Mouse (Mus musculus) bone marrow macrophage, adult 2 months (primary cell): Measurements from ENCODE around the gene Mybbp1a. TPM values are rescaled to one million over a fixed set of nuclear protein-coding genes. Genes with fewer than 3 reads are reported as not detected.

Experiments used
- H3K27ac ChIP-seq: 2 replicates; pipeline ENCODE4 v1.5.1; 2012; ENCODE audit warnings: low read depth, low read length; ENCODE audit not compliant: insufficient read depth
- H3K4me1 ChIP-seq: 2 replicates; pipeline ENCODE4 v1.6.1; 2012; ENCODE audit warnings: low read length; ENCODE audit not compliant: control insufficient read depth, insufficient read depth
- H3K4me3 ChIP-seq: 2 replicates; pipeline ENCODE4 v1.5.1; 2012; ENCODE audit warnings: mild to moderate bottlenecking, low read length, moderate library complexity; ENCODE audit not compliant: insufficient read depth
- CTCF ChIP-seq: IDR thresholded peaks from 2 replicates; pipeline ENCODE4 v1.5.1; 2012; ENCODE audit warnings: low read depth, mild to moderate bottlenecking, low read length, moderate library complexity
- POLR2A ChIP-seq: IDR thresholded peaks from 2 replicates; pipeline ENCODE4 v1.6.1; 2012; ENCODE audit warnings: mild to moderate bottlenecking, low read depth, low read length, borderline replicate concordance
- polyA plus RNA-seq: library from polyadenylated mRNA; stranded (reverse); fragments of >200 nt; gene quantifications from 2 replicates; pipeline ENCODE4 v1.2.4, GENCODE M21; 2012; ENCODE audit not compliant: missing spikeins, insufficient read depth, insufficient read length

Mybbp1a gene
- polyA plus RNA-seq: 30.6 and 35.7 TPM in 2 replicates

DNA sequence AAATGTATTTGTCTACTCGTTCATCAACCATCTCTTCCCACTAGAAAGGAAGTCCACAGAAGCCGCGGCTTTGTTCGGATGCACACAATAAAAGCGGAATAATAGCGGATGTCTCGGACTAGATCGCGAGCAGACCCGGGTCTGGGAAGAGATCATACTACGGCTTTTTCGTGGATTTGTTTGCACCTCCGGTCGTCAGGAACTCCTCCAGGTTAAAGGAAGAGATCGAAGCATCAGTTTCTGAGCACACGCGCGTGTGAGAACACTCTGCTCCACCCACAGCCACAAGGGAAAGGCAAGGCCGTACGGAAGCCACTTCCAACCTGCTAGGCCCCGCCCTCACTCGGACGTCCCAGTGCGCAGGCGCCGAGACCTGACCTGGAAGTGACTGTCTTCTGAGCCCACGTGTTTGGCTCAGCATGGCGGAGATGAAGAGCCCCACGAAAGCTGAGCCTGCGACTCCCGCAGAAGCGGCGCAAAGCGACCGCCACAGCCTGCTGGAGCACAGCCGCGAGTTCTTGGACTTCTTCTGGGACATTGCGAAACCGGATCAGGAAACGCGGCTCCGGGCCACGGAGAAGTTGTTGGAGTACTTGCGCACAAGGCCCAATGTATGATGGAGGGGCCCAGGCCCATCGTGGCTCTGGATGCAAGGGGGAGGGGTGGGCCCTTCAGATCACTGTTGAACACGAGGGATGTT is at the start of gene Mybbp1a:
Gene Mybbp1a, plus strand, starts transcription at position 391 of the 700 bp plus-strand sequence.
- Histone ChIP-seq H3K4me1 (peaks cover 8% of the 10 kb centered on the region), H3K27ac (peak within 1 kb of the TSS; percentile 74), H3K4me3 (peak within 1 kb of the TSS; percentile 96)
- TF ChIP-seq POLR2A (no peak; the same call in 1 of the 2 replicates), CTCF (no peak)

- Histone ChIP-seq H3K27ac (no peak overlapping the region), H3K4me1 (no peaks in the 10 kb centered on the region), H3K4me3 (no peak overlapping the region)
- TF ChIP-seq CTCF (no peak), POLR2A (no peak)
Measured at GRCm38 (mm10) chr11:72393243-72393642, 47.9 kb upstream of the Mybbp1a start.

DNA sequence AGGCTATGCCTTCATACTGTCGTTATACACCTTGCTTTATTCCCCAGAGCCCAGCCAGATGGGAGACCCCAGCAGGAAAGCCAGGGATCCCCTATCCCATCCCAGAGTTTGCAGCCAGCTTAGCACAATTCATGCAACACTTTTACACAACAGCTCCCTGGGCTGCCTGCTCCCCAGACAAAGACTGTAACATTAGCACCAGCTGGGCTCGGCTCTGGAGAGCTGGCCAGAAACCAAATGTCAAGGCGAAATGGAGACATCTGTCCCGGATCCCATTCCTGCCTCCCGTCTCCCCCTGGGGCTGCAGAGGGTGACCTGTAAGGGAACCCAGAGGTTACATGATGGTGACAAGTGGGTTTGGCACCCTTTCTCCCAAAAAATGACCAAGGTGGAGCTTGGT is 47.5 kb upstream of the Mybbp1a start:
- Histone ChIP-seq H3K4me3 (no peak overlapping the region), H3K4me1 (no peaks in the 10 kb centered on the region), H3K27ac (no peak overlapping the region)
- TF ChIP-seq POLR2A (no peak), CTCF (no peak)

DNA sequence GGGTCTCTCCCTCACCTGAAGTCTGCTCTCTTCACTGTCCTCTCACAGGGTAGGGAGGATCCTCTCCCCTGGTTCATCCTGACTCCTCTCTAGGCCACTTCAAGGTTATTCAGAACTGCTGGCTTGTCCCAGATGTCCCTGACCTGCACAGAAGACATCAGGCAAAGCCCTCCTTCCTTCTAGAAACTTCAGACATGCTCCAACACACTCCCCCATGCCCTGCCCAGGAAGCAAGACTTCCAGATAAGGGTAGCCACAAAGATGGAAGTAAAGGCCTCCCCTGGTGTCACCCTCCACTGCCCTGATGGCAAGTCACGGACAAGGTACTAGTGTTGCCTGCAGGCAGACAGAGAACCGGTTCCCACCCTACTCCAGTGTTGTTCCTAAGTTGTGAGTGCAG is 46.5 kb upstream of the Mybbp1a start:
- Histone ChIP-seq H3K27ac (no peak overlapping the region), H3K4me3 (no peak overlapping the region), H3K4me1 (no peaks in the 10 kb centered on the region)
- TF ChIP-seq CTCF (no peak), POLR2A (no peak)

DNA sequence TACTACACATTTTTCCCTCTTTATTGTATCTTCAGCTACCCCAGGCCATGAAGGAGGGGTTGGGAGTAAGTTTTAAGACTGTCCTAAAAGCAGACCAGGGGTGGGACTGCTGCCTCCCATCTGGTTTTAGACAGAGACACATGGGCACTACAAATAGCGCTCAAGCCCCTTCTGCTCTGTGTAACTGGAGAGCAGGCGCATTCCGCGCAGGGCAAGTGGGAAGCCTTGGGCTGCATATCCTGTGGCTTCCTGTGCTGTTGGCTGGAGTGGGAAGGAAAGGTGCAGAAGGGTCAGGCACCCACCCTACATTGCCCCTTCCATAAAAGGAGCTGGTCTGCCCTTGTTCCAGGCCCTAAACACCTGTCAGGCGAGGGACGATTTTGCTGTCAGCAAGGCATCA is 45.5 kb upstream of the Mybbp1a start:
- no peak for TF ChIP-seq POLR2A
- no peaks in the 10 kb centered on the region for H3K4me1 ChIP-seq
- no peak overlapping the region for H3K27ac ChIP-seq
- no peak overlapping the region for H3K4me3 ChIP-seq

DNA sequence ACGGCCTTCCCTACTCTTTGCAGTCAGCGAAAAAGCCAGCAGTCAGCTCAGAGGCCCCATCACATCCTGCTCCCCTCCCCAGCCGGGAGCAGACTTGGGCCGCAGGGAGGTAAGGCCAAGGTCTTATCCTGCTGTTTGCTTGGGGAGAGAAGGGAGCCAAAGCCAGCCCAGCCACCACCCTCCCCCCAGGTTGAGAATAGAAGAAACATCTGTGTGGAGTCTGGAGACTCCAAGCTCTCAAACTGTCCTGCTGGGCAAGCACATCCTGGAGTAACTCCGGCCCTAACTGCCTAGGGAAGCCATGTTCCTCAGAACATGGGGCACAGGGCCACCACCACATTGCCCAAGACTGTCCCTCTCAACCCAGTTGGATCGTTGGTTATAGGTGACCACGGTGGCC is 44.5 kb upstream of the Mybbp1a start:
- TF ChIP-seq CTCF: no peak
- TF ChIP-seq POLR2A: no peak
- Histone ChIP-seq H3K27ac (no peak overlapping the region), H3K4me1 (no peaks in the 10 kb centered on the region), H3K4me3 (no peak overlapping the region)

GRCm38 (mm10) chr11:72397072-72397471 is 44.1 kb upstream of the Mybbp1a start:
- Histone ChIP-seq H3K4me3 (no peak overlapping the region), H3K4me1 (no peaks in the 10 kb centered on the region), H3K27ac (no peak overlapping the region)
- no peak for TF ChIP-seq CTCF
- no peak for TF ChIP-seq POLR2A

DNA sequence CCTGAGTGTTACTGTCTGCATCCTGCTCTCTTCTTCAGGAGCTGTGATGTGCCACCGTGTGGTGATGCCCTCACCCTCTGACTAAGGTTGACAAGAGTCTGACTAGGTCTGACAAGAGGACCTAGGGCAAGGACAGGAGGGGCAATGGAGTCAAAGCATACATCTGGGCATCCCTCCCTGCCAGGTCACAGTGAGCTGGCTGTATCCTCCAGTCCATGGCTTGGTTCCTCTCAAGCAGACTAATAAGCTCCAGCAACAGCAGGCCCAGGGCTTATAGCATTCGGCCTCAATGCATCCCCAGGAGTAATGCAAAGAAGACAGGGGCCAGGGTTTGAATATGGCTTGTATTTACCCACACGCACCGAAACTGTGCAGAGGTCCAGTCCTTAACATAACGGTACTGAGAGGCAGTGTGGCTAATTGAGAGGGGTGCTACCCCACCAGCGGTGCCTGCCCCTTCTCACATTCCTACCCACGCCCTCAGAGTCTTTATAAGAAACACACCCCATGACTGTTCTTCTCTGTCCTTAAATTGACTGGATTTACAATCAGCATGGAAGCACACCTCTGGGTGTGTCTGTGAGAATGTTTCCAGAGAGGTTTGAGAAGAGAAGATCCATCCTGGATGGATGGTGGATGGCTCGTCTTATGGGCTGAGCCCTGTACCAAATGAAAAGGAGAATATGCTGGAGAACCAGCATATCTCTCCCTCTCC is 43.2 kb upstream of the Mybbp1a start:
- Histone ChIP-seq H3K27ac (no peak overlapping the region), H3K4me1 (no peaks in the 10 kb centered on the region), H3K4me3 (no peak overlapping the region)
- no peak for TF ChIP-seq CTCF
- TF ChIP-seq POLR2A: no peak

GRCm38 (mm10) chr11:72401068-72401467 is 40.1 kb upstream of the Mybbp1a start:
- no peak overlapping the region for H3K27ac ChIP-seq
- H3K4me3 ChIP-seq: no peak overlapping the region
- no peak for TF ChIP-seq POLR2A
- TF ChIP-seq CTCF: no peak
- H3K4me1 ChIP-seq: no peaks in the 10 kb centered on the region

GRCm38 (mm10) chr11:72402017-72402416 is 39.1 kb upstream of the Mybbp1a start:
- H3K27ac ChIP-seq: no peak overlapping the region
- no peak for TF ChIP-seq POLR2A
- no peak for TF ChIP-seq CTCF
- no peaks in the 10 kb centered on the region for H3K4me1 ChIP-seq
- no peak overlapping the region for H3K4me3 ChIP-seq
